Mouse (Mus musculus): ENCODE data around the gene Gm609.

DNA sequence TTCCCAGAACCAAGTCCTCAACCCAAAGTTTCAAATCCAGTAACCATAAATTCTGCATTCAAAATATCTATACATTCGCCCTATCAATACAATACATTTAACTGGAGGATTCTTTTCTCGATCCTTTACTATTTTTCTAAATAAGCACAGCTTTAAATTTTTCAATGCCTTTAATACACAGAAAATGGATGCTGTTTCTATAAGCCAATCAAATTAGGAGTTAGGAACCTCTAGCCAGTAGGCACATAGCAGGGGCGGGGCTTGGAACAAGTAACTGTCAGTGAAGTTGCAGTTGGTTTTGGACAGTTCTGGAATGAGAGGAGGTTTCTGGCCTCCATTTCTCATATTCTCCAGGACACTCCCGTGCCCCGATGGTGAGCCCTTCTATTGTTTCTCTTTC is 42.2 kb upstream of the Gm609 start, which contains the start of gene Slc9c1:
- TF ChIP-seq POLR2A (IDR thresholded peaks at IDR 0.05; ENCODE audit: low read depth, low read length) (no peak), CTCF (conservative IDR thresholded peaks at IDR 0.05; ENCODE audit: insufficient read depth, insufficient read length, low read depth, low read length) (no peak)
